Mouse (Mus musculus) gastrocnemius, adult 8-10 months (tissue): ENCODE data around the gene Nabp2. TPM values are rescaled to one million over a fixed set of nuclear protein-coding genes. Genes with fewer than 3 reads are reported as not detected.

Experiments used
- DNase-seq, 2 experiments: peaks; one replicate each; pipeline ENCODE4 v3.0.0; 2022; ENCODE audit warnings: low spot score in 2 of 2
- total RNA-seq, 4 experiments: library from RNA; stranded (reverse); gene quantifications; 2 replicates each; pipeline ENCODE4 v1.2.4; 2022

The Nabp2 gene
- total RNA-seq, 4 experiments from 2014 or later, result 59.0 to 70.3 (median 63.5) TPM

GRCm38 (mm10) chr10:128388941-128389340 lies 22.4 kb downstream of the Nabp2 start:
- DNase-seq, result no peak

- DNase-seq, result no peak
Observed at GRCm38 (mm10) chr10:128385902-128386301, 25.4 kb downstream of the Nabp2 start.

GRCm38 (mm10) chr10:128382482-128382881 lies 28.8 kb downstream of the Nabp2 start:
- DNase-seq, result no peak

- DNase-seq, result no peak
Observed at GRCm38 (mm10) chr10:128380565-128380964, 30.7 kb downstream of the Nabp2 start.

GRCm38 (mm10) chr10:128379260-128379659 lies 32.0 kb downstream of the Nabp2 start:
- DNase-seq, result peak in 1 of 2 experiments; percentile 51

- DNase-seq, result peak in 1 of 2 experiments; percentile 43
Observed at GRCm38 (mm10) chr10:128378462-128378861, 32.8 kb downstream of the Nabp2 start.

- no peak for DNase-seq
Observed at GRCm38 (mm10) chr10:128377940-128378448, 33.3 kb downstream of the Nabp2 start.

GRCm38 (mm10) chr10:128377222-128377939 lies 33.9 kb downstream of the Nabp2 start:
- DNase-seq, result no peak

- peak; percentile 74 to 82 for DNase-seq
Observed at GRCm38 (mm10) chr10:128376455-128377211, 34.7 kb downstream of the Nabp2 start, which contains the start of gene Ankrd52. Ankrd52 (plus strand) TSS chr10:128377115.

- DNase-seq, result no peak
Observed at GRCm38 (mm10) chr10:128376099-128376454, 35.2 kb downstream of the Nabp2 start.

GRCm38 (mm10) chr10:128374393-128374792 lies 36.9 kb downstream of the Nabp2 start:
- DNase-seq, result no peak

GRCm38 (mm10) chr10:128372989-128373748 lies 38.1 kb downstream of the Nabp2 start:
- peak; percentile 38 to 65 for DNase-seq

GRCm38 (mm10) chr10:128372142-128372541 lies 39.1 kb downstream of the Nabp2 start:
- DNase-seq, result no peak

GRCm38 (mm10) chr10:128370601-128371000 lies 40.7 kb downstream of the Nabp2 start:
- DNase-seq, result no peak

GRCm38 (mm10) chr10:128370021-128370420 lies 41.3 kb downstream of the Nabp2 start:
- DNase-seq, result no peak

- DNase-seq, result no peak
Observed at GRCm38 (mm10) chr10:128369599-128369998, 41.7 kb downstream of the Nabp2 start.

GRCm38 (mm10) chr10:128369218-128369543 lies 42.1 kb downstream of the Nabp2 start:
- no peak for DNase-seq

- peak; percentile 88 to 93 for DNase-seq
Observed at GRCm38 (mm10) chr10:128368402-128369217, 42.7 kb downstream of the Nabp2 start, which contains the start of gene Coq10a. Coq10a (minus strand) TSS chr10:128368997.

GRCm38 (mm10) chr10:128367899-128368401 lies 43.3 kb downstream of the Nabp2 start:
- no peak for DNase-seq

- DNase-seq, result no peak
Observed at GRCm38 (mm10) chr10:128362568-128362967, 48.7 kb downstream of the Nabp2 start.

GRCm38 (mm10) chr10:128361836-128362235 lies 49.5 kb downstream of the Nabp2 start:
- DNase-seq, result no peak
